Mouse (Mus musculus) neural tube, embryonic 12.5 days (tissue): ENCODE data around the gene Gatad2a. TPM values are rescaled to one million over a fixed set of nuclear protein-coding genes. Genes with fewer than 3 reads are reported as not detected.
"Not testable (repeated sequence)": the region's sequence is repeated elsewhere in the genome, so short reads cannot be mapped to it uniquely, and the experiment has no call there.

Experiments
- ATAC-seq: fragments of 200-750 bp; cut with Nextera tagmentation; 2 replicates; pipeline ENCODE4 v1.8.0; 2017; ENCODE audit warnings: low read depth, mild to moderate bottlenecking, moderate TSS enrichment, moderate library complexity; ENCODE audit not compliant: low FRiP score
- H3K27ac ChIP-seq: fragments of 300-500 bp; sonication (generic); 2 replicates; pipeline ENCODE4 v1.5.1; 2016
- H3K27me3 ChIP-seq: fragments of 300-500 bp; sonication (generic); replicated peaks from 2 replicates; pipeline ENCODE4 v1.6.1; 2016; ENCODE audit warnings: mild to moderate bottlenecking
- H3K36me3 ChIP-seq: fragments of 300-500 bp; sonication (generic); 2 replicates; pipeline ENCODE4 v1.6.1; 2016; ENCODE audit warnings: mild to moderate bottlenecking
- H3K4me1 ChIP-seq: fragments of 300-500 bp; sonication (generic); 2 replicates; pipeline ENCODE4 v1.6.1; 2016
- H3K4me2 ChIP-seq: fragments of 300-500 bp; sonication (generic); replicated peaks from 2 replicates; pipeline ENCODE4 v1.6.1; 2016; ENCODE audit warnings: mild to moderate bottlenecking
- H3K4me3 ChIP-seq: fragments of 300-500 bp; sonication (generic); 2 replicates; pipeline ENCODE4 v1.5.1; 2016
- H3K9ac ChIP-seq: fragments of 300-500 bp; sonication (generic); 2 replicates; pipeline ENCODE4 v1.6.1; 2016; ENCODE audit warnings: mild to moderate bottlenecking
- H3K9me3 ChIP-seq: fragments of 300-500 bp; sonication (generic); 2 replicates; pipeline ENCODE4 v1.6.1; 2016; ENCODE audit warnings: mild to moderate bottlenecking
- WGBS: fragments of 180-500 bp; shearing (Covaris S2); methylation state at CpG from one replicate; pipeline ENCODE4 v1.1.7; 2016; 5-methylcytosine and 5-hydroxymethylcytosine counted together
- polyA plus RNA-seq: library from polyadenylated mRNA; unstranded; fragments of >200 nt; fragmentation: Nextera tagmentation; extraction: Ambion mirVana; gene quantifications from 2 replicates; pipeline ENCODE4 v1.2.1, GENCODE M21; 2016

The Gatad2a gene
- polyA plus RNA-seq, 1 experiment from 2014 or later = 66.9 TPM

DNA sequence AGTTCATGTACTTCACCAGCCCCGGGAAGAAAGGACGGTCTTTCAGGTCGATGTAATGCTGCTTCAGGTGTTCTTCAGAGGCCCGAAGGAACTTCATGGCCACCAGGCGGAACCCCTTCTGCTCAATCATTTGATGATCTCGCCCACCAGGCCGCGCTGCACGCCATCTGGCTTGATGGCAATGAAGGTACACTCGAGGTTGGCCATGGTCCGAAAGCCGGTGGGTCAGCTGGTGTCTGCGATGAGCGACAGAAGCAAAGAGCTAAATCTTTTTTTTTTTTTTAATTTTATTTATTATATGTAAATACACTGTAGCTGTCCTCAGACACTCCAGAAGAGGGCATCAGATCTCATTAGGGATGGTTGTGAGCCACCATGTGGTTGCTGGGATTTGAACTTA is 14.6 kb upstream of the Gatad2a start:
- H3K36me3 ChIP-seq, ATAC-seq, H3K4me3 ChIP-seq, H3K27me3 ChIP-seq, H3K9ac ChIP-seq, H3K4me2 ChIP-seq, H3K4me1 ChIP-seq, H3K9me3 ChIP-seq, H3K27ac ChIP-seq: not testable (repeated sequence)
- 90% methylated on average over 14 of the region's 14 CpGs for WGBS

DNA sequence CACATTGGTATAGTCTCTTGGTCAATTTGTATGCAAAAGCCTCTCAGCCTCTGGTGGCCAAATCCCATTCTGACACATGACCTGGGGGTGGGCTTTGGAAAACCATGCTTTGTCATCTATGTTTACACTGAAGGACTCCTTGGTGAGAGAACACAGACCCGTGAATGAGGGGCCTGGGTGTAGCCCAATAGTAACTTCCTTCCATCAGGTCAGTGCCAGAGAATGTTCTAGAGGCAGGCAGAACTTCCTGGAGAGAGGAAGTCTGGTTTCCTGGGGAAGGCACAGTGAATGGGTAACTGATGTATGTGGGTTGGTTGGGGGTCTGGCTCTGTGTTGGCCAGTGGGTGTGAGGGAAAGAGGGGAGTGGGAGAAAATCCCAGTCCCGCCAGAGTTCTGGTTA is 9.0 kb upstream of the Gatad2a start:
- no peaks in the 10 kb centered on the region for H3K27me3 ChIP-seq
- H3K4me2 ChIP-seq = no peak overlapping the region
- 53% methylated on average over 2 of the region's 2 CpGs for WGBS
- H3K4me1 ChIP-seq = peaks cover 5% of the 10 kb centered on the region
- no peaks in the 10 kb centered on the region for H3K36me3 ChIP-seq
- no peak overlapping the region for H3K4me3 ChIP-seq
- H3K9me3 ChIP-seq = no peaks in the 10 kb centered on the region
- no peak for ATAC-seq
- H3K27ac ChIP-seq = no peak overlapping the region
- no peak overlapping the region for H3K9ac ChIP-seq

DNA sequence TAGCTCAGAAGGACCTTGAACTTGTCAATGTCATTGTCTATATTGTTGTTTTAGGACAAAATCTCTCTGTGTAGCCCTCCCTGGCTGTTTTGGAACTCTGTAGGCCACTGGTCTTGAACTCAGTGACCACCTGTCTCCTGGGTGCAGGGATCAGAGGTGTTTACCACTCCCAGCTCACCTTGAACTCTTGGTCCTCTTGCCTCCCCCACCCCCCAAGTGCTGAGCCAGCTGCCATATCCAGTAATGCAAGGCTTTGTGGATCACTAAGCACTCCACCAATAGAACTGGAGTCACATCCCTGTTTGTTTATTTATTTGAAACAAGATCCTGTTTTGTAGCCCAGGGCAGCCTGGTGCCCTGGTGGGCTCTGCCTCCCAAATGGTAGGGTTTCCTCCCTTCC is 8.2 kb upstream of the Gatad2a start:
- no peak for ATAC-seq
- Histone ChIP-seq H3K36me3 (no peaks in the 10 kb centered on the region), H3K9ac (no peak overlapping the region), H3K4me2 (no peak overlapping the region), H3K27me3 (no peaks in the 10 kb centered on the region), H3K4me3 (no peak overlapping the region), H3K4me1 (peaks cover 5% of the 10 kb centered on the region), H3K27ac (no peak overlapping the region), H3K9me3 (no peaks in the 10 kb centered on the region)

DNA sequence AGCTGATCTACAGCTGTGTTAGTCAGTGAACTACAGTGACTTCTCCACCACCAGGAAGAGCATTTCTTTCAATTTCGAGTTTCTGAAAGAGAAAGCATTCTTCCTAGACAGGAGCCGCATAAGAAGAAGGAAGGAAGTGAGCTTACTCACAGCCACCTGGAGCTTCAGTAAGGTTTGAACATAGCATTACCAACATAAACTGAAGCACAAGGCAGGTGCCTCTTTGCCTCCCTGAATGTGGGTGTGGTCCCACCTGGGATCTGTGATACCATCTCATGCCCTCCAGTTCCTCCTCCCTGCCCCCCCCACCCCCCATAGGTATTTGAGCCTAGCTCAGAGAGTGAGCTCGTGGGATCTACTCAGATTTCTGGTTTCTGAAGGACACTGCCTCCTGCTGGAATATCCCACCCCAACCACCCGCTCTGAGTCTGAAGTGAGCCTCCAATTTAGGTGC is 7.0 kb upstream of the Gatad2a start:
- Histone ChIP-seq H3K4me1 (peaks cover 5% of the 10 kb centered on the region), H3K9me3 (no peaks in the 10 kb centered on the region), H3K27ac (no peak overlapping the region), H3K4me3 (no peak overlapping the region), H3K9ac (no peak overlapping the region), H3K36me3 (no peaks in the 10 kb centered on the region), H3K4me2 (no peak overlapping the region), H3K27me3 (no peaks in the 10 kb centered on the region)
- no peak for ATAC-seq
- 62% methylated on average over 4 of the region's 4 CpGs for WGBS

DNA sequence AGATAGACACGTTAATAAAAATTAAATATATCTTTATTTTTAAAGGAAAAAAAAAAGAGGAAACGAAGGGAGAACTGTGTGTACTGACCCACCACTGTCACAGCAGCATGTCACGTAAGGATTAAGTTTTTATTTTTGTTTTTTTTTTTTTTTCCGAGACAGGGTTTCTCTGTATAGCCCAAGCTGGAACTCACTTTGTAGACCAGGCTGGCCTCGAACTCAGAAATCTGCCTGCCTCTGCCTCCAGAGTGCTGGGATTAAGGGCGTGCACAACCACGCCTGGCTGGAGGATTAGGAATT is 5.7 kb upstream of the Gatad2a start:
- 47% methylated on average over 7 of the region's 7 CpGs for WGBS
- H3K27ac ChIP-seq, H3K9ac ChIP-seq, H3K4me1 ChIP-seq, H3K9me3 ChIP-seq, ATAC-seq, H3K36me3 ChIP-seq, H3K4me3 ChIP-seq, H3K27me3 ChIP-seq: not testable (repeated sequence)
- peak overlapping the region; percentile 43 for H3K4me2 ChIP-seq

DNA sequence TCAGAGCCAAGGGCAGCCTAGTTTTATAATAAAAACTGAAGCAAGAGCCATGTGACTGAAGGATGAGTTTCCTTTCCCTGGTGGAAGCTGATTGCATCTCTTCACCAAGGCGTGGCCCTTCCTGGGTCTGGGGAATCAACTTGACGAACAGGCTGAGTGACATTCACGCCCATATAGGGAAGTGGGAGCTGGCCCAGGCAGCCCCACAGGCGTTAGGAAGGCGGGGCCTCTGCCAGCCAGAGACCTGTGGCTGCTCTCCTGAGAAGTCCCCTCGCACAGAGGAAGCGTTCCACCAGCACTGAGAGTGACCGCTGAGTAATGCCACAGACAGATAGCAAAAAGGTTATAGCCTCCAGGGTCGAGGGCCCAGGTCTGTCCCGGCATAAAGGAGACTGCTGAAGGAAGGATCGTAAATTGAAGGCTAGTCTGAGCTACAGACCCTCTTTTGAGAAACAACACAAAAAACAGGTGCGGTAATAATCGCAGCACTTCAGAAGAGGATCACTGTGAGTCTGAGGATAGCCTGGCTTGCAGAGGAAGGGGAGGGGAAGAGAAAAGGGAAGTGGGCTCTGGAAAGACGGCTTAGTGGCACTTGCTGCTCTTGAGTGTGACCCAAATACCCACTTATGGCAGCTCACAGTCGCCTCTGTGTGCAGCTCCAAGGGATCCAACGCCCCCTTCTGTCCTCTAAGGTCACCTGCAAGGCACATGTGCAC is 5.2 kb upstream of the Gatad2a start:
- ATAC-seq = no peak
- WGBS = 3% methylated on average over 16 of the region's 16 CpGs
- Histone ChIP-seq H3K36me3 (no peaks in the 10 kb centered on the region), H3K9ac (no peak overlapping the region), H3K4me1 (peaks cover 10% of the 10 kb centered on the region), H3K27ac (no peak overlapping the region), H3K9me3 (no peaks in the 10 kb centered on the region), H3K4me3 (0 out of 2 replicates have a peak overlapping the region, but pooled peaks have one; percentile 0), H3K27me3 (no peaks in the 10 kb centered on the region), H3K4me2 (peak overlapping the region; percentile 43)

DNA sequence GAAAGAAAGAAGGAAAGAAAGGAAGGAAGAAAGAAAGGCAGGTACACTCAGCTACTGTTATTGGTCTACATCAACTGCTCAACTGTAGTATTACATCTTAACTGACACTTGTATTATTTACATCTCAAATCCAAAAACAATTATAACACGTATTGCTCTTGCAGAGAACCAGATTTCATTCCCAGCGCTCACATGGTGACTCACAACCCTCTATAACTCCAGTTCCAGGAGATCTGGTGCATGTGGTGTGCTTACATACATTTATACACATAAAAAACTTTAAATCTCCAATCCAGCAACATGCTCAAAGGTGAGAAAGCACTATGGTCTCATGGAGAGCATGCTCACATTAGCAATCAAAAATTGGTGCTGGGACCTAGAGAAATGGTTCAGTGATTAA is 4.0 kb upstream of the Gatad2a start:
- Histone ChIP-seq H3K9ac (no peak overlapping the region), H3K4me1 (peaks cover 11% of the 10 kb centered on the region), H3K9me3 (no peaks in the 10 kb centered on the region), H3K4me2 (no peak overlapping the region), H3K4me3 (no peak overlapping the region), H3K27ac (no peak overlapping the region), H3K27me3 (no peaks in the 10 kb centered on the region), H3K36me3 (no peaks in the 10 kb centered on the region)
- no peak for ATAC-seq
- 89% methylated on average over 2 of the region's 2 CpGs for WGBS

DNA sequence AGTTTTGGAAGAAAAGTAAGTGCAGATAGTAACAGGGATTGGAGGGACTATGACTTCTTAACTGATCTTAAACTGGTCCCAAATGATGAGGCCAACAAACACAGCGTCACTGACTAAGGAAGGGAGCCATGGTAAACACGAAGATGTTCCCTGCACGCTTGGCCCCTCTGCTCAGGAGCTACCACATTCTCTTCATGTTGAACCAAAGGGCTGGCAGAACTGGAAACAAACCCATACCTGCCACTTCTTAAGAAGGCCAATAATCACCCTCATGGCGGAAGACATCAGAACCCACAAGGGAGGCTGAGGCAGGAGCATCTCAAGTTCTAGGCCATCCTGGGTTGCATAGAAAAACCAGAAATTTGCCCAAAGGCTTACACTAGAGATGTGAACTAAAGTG is 3.1 kb upstream of the Gatad2a start:
- ATAC-seq = no peak
- Histone ChIP-seq H3K9me3 (no peaks in the 10 kb centered on the region), H3K4me2 (no peak overlapping the region), H3K4me1 (peaks cover 20% of the 10 kb centered on the region), H3K36me3 (no peaks in the 10 kb centered on the region), H3K27ac (no peak overlapping the region), H3K4me3 (no peak overlapping the region), H3K27me3 (no peaks in the 10 kb centered on the region), H3K9ac (no peak overlapping the region)
- 88% methylated on average over 4 of the region's 4 CpGs for WGBS

DNA sequence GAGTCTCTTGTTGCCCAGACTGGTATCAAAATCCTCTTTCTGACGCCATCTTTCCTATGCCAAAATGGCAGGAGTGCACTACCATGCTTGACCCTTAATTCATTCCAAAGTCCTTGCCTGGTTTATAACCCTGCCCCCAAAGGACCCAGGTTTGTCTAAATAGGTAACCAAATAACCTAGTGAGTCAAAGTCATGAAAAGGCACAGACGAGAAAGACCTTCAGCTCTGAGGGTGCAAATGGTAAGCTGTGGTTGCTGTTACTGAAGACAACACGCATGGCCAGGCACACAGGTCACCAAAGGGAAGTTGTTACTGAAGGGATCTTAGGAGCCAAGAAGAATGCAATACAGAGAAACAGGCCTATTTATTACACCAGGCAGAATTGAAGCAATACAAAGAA is 2.5 kb upstream of the Gatad2a start:
- H3K27me3 ChIP-seq = no peaks in the 10 kb centered on the region
- no peaks in the 10 kb centered on the region for H3K9me3 ChIP-seq
- ATAC-seq = no peak
- H3K4me3 ChIP-seq = no peak overlapping the region
- 93% methylated on average over 3 of the region's 3 CpGs for WGBS
- no peak overlapping the region for H3K9ac ChIP-seq
- peaks cover 22% of the 10 kb centered on the region for H3K4me1 ChIP-seq
- H3K27ac ChIP-seq = no peak overlapping the region
- no peaks in the 10 kb centered on the region for H3K36me3 ChIP-seq
- H3K4me2 ChIP-seq = no peak overlapping the region

DNA sequence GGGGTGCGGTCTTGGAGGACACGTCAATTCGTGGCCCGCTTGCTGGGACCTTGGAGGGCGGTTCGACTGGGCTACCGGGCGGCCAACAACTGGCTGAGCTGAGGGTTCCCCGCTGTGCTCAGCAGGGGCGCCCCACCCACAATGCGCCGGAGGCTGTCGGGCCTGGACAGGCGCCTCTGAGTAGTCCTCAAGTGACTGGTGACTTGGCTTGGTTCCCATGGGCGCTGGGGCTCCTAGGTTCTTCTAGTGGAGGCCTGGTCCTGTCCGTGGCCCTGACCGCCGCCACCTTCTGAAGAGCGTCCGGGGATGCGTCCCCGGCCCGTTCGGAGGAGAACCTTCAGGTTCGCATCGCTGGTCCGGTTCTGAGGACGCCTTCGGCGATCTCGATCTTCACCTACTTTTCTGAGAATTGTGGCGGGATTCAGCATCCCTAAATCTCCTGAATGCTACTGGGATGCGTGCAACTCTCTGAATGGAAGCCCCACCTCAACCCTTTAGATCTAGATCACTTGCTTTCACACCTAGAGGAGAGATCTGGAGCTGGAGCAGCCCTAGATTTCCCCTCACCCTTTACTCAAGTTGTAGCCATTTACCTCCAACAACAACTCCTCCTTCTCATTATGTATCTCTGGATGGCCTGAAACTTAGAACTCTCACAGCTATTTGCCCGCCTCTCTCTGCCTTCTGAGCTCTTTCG is 553 bp upstream of the Gatad2a start:
- Histone ChIP-seq H3K4me1 (peaks cover 22% of the 10 kb centered on the region), H3K4me2 (peak overlapping the region; percentile 88), H3K36me3 (peaks cover 2% of the 10 kb centered on the region; the same call in 1 of the 2 replicates), H3K27ac (no peak overlapping the region), H3K4me3 (peak overlapping the region; percentile 60), H3K27me3 (no peaks in the 10 kb centered on the region), H3K9me3 (no peaks in the 10 kb centered on the region), H3K9ac (peak overlapping the region; percentile 54)
- ATAC-seq = no peak
- WGBS = 3% methylated on average over 34 of the region's 35 CpGs

DNA sequence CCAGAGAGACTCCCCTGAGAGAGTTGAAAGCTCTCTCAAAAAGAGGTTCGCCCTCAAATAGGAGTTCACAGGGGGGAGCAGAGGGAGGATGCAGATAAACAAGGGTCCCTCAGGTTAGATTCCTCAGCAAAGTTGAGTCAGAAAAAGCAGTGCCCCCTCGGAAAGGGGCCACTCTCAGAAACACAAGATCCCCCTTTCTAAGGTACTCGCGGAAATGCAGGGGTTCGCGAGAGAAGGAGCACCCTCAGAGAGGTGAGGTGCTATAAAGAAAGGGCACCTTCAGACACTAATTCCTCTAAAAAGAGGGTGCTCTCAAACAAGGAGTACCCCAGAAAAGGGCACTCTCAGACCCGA is 785 bp downstream of the Gatad2a start:
- H3K9me3 ChIP-seq = no peaks in the 10 kb centered on the region
- peak overlapping the region; percentile 93 for H3K4me3 ChIP-seq
- 1% methylated on average over 7 of the region's 7 CpGs for WGBS
- ATAC-seq = no peak
- H3K4me1 ChIP-seq = peaks cover 17% of the 10 kb centered on the region
- peak overlapping the region; percentile 86; the same call in 1 of the 2 replicates for H3K27ac ChIP-seq
- H3K4me2 ChIP-seq = peak overlapping the region; percentile 88
- no peaks in the 10 kb centered on the region for H3K27me3 ChIP-seq
- H3K36me3 ChIP-seq = peaks cover 2% of the 10 kb centered on the region; the same call in 1 of the 2 replicates
- peak overlapping the region; percentile 79 for H3K9ac ChIP-seq

DNA sequence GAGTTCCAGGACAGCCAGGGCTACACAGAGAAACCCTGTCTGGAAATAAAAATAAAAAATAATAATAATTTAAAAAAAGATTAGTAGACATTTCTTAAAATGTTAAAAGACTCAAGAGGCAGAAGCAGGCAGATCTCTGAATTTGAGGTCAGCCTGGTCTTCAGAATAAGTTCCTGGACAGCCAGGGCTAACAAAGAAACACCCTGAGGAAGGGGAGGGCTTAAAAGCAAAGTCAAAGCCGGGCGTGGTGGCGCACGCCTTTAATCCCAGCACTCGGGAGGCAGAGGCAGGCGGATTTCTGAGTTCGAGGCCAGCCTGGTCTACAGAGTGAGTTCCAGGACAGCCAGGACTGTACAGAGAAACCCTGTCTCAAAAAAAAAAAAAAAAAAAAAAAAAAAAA is 7.2 kb downstream of the Gatad2a start:
- H3K4me1 ChIP-seq, ATAC-seq, H3K9me3 ChIP-seq, H3K9ac ChIP-seq, H3K27ac ChIP-seq, H3K4me3 ChIP-seq, H3K27me3 ChIP-seq, H3K4me2 ChIP-seq, H3K36me3 ChIP-seq: not testable (repeated sequence)
- WGBS = 98% methylated on average over 7 of the region's 7 CpGs

DNA sequence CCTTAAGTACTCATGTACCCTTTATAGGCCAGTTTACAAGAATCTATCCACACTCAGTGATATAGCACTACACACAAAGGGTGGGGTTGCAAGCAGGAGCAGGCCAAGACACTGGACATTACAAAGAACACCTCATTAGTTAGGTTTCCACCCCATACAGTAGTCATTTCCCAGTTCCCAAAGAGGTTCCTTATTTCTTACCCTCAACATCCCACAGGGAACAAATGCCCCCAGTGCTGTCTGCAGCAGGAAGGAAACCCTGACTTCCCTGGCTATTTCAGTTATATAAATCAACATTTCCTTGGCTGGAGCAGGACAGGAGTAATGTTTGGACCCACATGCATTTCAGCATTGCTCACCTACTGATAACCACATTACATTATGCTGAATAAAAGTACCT is 8.4 kb downstream of the Gatad2a start:
- no peak for ATAC-seq
- H3K4me3 ChIP-seq = no peak overlapping the region

More for the DNA sequence above, 8.4 kb downstream of the Gatad2a start:
- Histone ChIP-seq H3K36me3 (peaks cover 2% of the 10 kb centered on the region; the same call in 1 of the 2 replicates), H3K9me3 (no peaks in the 10 kb centered on the region), H3K9ac (no peak overlapping the region), H3K27me3 (no peaks in the 10 kb centered on the region), H3K4me2 (no peak overlapping the region), H3K27ac (no peak overlapping the region), H3K4me1 (no peaks in the 10 kb centered on the region)
